Mouse (Mus musculus) heart, adult 8-10 months (tissue): ENCODE measurements at regions not wholly inside any gene's neighbourhood (a gene's known extent, or its start where the extent isn't known, plus 50 kb on each side); places are given as distances from the start of the nearest gene placed in this dataset.
A peak's percentile ranks its signal among the peaks of the same experiment; 100 is the strongest.

Experiments
- DNase-seq: peaks from one replicate; pipeline ENCODE4 v3.0.0; 2022; ENCODE audit warnings: low spot score

GRCm38 (mm10) chr7:129771876-129772275 lies 180.2 kb downstream of the Wdr11 start:
- DNase-seq = no peak

DNA sequence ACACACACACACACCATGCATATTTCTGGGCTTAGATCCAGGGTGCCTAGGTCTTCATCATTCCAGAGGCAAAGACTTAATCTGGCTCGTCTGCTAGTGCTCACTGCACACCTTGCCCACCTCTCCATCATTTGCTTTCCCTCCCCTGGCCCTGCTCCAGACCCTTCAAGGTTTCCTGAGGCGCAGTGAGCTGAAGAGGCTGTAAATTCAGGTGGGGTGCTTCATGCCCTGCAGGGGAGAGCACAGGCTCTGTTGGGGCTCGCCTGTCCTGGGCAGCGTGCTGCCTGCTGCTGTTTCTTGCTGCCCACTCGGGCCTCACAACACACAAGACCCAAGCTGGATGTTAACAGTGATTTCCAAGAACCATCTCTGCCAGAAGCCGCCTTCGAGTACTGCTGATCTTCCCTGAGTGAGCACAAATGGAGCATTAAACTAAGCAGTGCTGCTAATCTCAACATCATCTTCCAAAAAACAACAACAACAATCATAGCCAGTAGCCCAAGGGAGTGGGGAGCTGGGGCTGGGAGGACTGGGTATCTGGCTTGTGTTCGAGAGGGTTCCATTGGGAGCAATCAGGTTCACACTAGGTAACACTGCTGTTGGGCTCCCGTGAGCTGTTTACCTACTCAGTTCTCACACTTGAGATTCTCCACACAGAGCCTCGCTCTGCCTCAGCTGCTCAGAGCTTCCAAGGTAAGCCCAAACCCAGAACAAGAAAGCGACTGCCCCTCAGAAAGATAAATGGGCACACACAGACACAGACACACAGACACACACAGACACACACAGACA lies 181.1 kb downstream of the Wdr11 start:
- DNase-seq = no peak

GRCm38 (mm10) chr7:129774261-129774861 lies 182.7 kb downstream of the Wdr11 start:
- no peak for DNase-seq

GRCm38 (mm10) chr7:129775189-129775588 lies 183.5 kb downstream of the Wdr11 start:
- no peak for DNase-seq

GRCm38 (mm10) chr7:129778842-129779421 lies 187.3 kb downstream of the Wdr11 start:
- DNase-seq = no peak

DNA sequence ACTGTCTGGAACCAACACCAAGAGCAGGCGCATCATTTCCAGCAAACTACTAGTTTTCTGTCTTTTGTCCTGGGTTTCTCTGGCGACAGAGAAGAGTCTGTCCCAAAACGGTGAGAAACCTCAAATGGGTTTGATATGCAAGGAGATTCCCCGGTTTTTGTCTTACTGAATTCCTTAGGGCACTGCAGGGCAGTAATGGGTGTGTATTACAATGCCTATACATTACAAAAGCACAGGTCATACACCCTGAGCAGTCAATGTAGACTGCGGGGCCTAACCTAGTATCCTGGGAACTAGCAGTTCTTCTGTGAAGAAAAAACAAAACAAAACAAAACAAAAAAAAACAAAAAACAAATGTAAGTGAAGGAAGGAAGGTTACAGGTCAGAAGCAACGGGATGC lies 188.3 kb downstream of the Wdr11 start:
- no peak for DNase-seq

DNA sequence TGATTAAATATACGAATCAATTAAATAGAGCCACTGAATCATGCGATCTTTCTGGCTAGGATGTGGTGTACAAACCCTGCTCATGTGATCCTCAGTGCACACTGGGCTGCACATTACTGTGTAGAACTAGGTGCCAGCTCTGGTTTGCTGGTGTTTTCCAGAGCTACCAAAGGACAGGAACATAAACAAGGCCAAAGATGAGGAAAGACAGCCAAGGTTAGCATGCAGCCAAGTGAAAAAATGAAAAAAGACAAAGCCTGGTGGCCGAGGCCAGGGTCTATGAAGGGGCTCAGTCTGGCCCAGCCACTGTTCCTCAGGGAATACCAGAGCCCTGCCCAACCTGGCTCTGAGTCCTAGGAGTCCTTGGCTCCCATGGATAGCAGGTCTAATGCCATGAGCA lies 190.1 kb downstream of the Wdr11 start:
- no peak for DNase-seq

GRCm38 (mm10) chr7:129784966-129785365 lies 193.3 kb downstream of the Wdr11 start:
- DNase-seq = no peak

DNA sequence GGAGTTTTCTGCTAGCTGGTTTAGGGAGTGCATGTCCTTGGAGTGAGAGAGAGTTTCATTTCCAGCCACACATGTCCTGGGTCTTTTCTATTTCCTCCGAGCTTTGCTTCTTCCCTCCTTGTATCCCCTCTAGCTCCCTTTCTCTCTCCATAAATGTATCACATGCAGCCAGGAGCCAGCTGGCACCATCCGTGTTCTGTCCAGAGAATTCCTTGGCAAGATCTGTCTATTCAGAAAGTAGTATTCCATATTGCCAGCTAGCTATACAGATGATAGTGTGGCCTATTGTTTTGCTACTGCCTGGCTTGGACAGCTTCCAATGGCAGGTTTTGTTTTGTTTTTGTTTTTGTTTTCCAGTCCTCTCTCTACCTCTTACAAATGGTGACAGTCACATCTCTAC lies 195.3 kb downstream of the Wdr11 start:
- no peak for DNase-seq

DNA sequence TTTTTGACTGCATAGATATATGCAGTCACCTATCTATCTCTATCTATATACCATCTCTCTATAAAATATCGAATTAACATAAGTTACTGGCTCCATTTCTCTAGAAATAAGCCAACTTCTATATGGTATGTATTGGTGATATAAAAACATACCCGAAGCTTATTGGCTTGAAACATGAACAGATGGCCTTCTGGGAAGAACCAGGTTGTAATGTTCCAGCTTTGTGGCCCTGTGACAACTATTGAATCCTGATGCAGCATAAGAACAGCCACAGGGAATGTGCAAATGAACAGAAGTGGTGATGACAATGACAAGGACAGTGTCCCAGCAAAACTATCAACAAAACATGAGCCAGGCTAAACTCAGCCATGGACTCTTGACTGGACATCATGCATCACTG lies 196.1 kb downstream of the Wdr11 start:
- DNase-seq = no peak

DNA sequence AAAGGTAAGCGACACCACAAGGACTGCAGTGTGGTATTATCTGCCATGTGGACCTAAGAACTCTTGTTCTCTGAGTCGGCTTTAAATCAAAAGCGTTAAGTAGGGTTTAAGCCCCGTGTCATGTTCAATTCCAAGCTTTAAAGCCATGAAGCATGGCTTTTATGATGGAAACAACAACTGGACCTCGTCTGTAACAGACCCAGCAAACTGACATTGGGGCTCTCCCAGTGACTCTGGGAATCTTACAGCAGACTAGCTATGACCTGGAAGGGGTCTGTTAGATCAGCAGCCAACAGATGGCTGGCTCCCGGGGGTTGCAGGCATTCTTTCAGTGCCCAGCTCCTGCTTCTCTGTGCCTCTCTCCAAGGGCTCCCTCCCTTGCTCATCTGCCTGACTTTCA lies 197.8 kb downstream of the Wdr11 start:
- DNase-seq = no peak

DNA sequence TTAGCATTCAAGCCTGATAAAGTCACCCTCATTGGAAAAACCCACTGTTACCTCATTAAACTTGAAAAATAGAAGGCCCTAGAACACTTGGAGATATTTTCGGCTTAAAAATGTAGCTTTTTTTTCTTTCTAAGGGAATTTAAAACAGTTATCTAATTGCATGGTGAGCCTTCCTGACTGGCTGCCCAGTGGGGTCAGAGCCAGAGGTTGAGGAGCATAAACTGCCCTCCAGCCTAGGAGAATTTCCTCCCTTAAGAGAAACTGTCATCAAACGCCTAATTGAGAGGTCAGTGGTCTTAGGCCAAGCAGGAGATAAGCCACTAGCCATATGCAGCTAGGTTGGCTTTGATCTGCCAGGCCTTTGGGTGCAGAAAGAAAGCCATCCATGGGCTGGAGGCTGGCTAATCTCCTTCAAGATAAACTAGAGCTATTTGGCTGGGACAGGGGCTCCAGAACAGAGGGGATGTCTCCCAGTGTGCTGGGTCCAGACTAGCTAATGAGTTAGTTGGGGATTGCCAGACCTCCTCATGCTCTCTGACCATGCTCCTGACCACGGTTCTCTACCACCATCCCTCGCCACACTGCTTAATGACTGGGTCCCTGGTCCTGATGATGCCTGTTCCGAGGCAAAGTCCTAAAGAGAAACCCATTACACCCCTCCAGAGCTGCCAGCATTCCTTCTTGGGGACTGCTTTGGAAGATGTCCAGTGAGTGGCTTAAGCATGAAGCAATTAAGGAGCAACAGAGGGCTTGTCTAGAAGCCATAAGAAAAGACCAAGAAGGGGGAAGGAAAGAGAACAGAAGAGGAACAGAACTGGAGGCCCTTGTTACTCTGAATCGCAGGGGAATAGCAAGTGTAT lies 199.2 kb downstream of the Wdr11 start:
- DNase-seq = peak; percentile 30

- DNase-seq = peak; percentile 19
These were observed 199.8 kb downstream of the Wdr11 start for GRCm38 (mm10) chr7:129791450-129791820.

DNA sequence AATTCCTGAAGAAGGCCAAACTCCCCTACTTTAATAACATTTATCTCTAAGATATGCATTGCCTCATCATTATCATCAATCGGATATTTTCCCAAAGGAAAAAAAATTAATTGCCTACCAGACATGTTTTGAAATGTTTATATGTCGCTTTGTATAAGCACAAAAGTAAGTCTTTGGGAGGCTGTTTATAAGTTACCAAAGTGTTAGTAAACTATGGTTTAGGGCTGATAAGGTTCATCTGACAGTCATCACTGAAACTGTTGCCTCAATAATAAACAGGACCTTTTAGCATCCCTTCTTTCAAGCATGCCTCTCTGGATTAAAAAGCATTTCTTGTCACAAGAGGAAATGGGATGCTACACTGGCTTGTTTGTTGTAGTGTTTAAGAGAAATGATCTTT lies 202.1 kb downstream of the Wdr11 start:
- DNase-seq = no peak

DNA sequence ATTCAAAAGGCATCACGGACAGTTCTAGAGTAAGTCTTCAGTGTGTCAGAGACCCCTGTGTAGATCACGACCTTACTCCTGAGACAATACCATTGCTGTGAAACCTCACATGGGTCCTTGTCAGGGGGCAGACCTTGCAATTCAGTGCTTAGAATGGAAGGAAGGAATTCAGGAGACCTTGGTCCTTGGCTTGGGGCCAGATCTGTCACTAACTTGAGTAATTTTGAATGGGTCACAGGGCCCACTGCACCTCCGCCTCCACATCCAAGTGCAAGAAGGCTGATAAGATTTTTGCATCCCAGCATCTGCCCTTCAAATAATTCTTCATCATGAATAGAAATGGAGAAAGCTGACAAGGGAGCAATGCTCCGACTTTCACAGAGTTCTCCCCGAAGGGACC lies 202.6 kb downstream of the Wdr11 start:
- no peak for DNase-seq

- no peak for DNase-seq
These were observed 206.9 kb downstream of the Wdr11 start for GRCm38 (mm10) chr7:129798525-129798924.

DNA sequence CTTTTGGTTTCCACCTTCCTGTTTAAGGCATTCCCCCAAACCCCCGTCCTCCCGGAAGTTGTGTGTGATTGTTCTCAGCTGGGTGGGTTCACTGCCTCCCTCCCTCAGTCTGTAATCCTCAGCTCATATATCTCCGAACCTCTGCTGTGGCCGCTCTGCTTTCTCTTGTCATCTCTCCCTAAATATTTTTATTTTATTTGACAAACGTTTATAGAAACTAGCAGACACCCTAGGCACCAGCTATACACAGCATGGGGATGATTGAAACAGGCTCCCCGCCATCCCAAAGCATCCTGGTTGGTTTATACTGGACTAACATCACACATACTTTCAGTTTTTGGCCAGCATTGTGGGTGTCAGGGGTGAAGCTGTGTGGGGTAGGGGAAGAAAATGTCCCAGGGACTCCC lies 208.8 kb downstream of the Wdr11 start:
- no peak for DNase-seq

DNA sequence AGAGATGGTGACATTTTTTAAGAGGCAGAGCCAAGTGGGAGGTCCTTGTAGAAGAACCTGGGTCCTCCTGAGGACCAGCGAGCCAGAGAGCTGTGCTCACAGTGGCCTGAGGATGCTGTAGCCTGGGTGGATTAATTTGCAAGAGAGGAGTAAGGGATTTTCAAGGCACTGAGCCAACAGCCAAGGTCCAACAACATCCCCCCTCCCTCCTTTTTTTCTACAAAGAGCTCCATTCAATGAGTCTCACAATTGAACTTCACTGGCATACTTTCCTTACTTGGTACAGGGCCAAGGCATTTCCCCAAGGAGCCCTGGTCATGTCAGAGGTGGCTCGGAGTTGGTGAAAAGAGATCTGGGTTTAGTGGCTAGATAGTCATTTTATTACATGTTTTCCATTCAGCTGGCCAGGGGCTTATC lies 209.8 kb downstream of the Wdr11 start:
- DNase-seq = no peak

- no peak for DNase-seq
These were observed 210.5 kb downstream of the Wdr11 start for GRCm38 (mm10) chr7:129802168-129802567.

DNA sequence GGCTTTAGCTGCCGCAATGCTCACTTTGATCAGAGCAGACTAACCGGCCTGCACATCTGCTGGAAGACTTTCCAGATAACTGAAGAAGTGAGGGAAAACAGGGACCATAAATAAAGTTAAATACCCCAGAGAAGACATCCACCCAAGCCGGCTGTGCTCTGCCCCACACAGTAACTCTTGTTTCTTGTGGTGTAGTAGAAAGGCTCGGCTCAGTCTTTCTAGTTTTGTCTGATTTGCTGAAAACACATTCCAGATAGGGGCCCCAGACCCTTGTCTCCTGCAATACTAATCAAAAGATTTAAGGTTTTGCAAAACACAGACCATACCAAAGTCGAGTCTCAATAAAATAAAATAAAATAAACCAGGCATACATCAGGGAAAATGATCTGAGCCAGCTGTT lies 213.7 kb downstream of the Wdr11 start:
- DNase-seq = no peak

DNA sequence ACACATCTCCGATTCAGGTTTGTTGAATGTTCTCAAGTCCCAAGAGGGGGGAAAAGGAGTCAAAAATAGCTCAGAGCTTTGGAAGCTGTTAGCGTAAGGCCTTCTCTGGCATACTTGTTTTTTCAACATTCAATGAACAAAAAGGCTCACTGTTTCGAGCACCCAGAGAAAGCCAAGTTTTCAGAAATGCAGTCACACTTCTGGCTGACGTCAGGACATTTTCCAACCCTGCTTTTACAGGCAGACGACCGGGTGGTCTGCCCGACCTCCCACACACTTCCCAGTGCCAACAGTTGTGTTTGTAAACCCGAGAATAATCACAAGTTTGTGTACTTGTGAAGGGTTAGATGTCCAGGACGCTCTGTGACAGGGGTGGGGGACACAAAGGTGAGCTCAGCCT lies 218.5 kb downstream of the Wdr11 start:
- no peak for DNase-seq

GRCm38 (mm10) chr7:129810565-129810964 lies 218.9 kb downstream of the Wdr11 start:
- no peak for DNase-seq
